Mouse (Mus musculus) olfactory bulb, adult 2 months (tissue): ENCODE measurements around the gene Abr.

Experiments used
- CTCF ChIP-seq: fragments of 200-500 bp; IDR thresholded peaks from 2 replicates; pipeline ENCODE4 v1.5.1; 2012; ENCODE audit warnings: low read depth, mild to moderate bottlenecking, low read length, moderate library complexity; ENCODE audit not compliant: insufficient read depth
- POLR2A ChIP-seq: fragments of 200-500 bp; IDR thresholded peaks from 2 replicates; pipeline ENCODE4 v1.6.1; 2012; ENCODE audit warnings: mild to moderate bottlenecking, low read depth, low read length, moderate library complexity; ENCODE audit not compliant: insufficient read depth

GRCm38 (mm10) chr11:76566081-76566480 lies 56.0 kb downstream of the Abr start:
- TF ChIP-seq POLR2A (no peak), CTCF (no peak)
